Mouse (Mus musculus) right cerebral cortex, postnatal 36 days (tissue): ENCODE measurements at regions not wholly inside any gene's neighbourhood (a gene's known extent, or its start where the extent isn't known, plus 50 kb on each side); places are given as distances from the start of the nearest gene placed in this dataset.

Experiments
- DNase-seq, 2 experiments: peaks; one replicate each; pipeline ENCODE4 v3.0.0; 2022; ENCODE audit warnings: low spot score in 2 of 2, mixed read lengths in 1 of 2

DNA sequence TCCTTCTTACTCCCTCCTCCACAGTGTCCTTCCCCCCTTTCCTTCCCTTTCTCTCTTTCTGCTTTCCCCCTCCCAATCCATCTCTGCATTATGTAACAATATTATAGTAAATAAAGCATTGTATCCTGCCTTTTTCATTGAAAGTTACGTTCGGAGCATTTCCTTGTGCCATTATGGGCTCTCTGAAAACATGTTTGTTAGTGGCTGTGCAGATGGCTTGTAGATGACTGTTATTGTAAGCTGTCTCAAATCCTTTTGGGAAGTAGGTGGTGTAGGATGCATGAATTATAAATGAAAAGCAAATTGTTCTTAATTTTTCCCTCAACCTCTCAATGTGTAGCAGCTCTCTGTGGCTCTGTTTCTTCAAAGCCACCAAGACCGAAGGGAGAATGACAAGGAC, 66.0 kb upstream of the Gpr139 start:
- DNase-seq = no peak

DNA sequence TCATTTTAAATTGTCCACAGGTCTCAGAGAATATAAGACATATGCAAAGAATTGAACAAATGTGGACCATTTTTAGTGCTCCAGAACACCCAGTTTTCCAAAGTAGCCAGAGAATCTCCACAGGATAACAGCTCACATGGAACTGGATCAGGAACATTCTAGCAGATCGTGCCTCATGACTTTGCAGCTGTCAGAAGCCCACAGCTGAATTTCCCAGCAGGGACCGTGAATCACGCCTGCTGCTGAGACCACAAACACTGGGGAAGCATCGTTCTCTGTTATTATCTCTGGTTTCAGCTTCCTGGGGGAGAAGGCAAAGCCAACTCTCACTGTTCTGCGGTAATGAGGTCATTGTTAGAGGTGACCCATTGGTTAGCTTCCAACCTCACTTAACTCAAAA, 60.4 kb upstream of the Gpr139 start:
- no peak for DNase-seq

DNA sequence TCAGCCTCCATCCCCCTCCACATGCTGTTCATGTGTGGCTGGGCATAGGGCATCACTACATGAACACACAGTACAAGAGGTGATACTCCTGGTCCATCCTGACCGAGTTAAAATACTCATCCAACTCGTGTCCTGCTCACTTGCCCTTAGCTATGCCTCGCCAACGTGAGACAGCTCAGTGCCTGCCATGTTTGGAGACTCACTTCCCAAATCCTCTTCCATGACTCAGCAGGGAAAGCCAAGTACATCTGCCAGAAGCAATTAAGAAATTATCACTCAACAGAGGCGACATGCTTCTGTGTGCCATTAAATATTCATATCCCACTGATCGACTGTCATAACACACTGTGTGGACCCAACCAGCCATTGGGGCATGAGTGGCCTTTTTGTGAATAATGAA, 51.9 kb upstream of the Gpr139 start:
- no peak for DNase-seq
